Mouse (Mus musculus): ENCODE measurements at regions not wholly inside any gene's neighbourhood (a gene's known extent, or its start where the extent isn't known, plus 50 kb on each side); places are given as distances from the start of the nearest gene placed in this dataset.

DNA sequence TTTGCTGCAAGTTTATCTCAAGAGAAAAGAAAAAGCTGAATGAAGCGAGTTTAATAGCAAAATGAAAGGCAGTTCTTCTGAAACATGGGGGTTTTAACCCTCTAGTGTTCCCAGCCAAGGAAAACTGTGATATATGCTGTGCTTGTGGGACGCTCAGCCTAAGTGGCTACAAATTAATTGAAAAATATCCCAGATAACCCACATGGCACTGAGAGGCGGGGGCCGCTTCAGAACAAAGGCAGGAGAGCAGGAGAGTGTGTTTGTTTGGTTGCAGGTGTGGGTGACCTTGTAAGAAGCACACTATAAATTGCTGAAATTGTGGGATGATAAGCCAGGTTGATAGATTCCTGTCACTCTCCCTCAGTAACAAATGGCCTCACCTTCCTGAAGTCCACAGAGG is 154.7 kb upstream of the Mpped2 start:
- no peak for DNase-seq (ENCODE audit: low read depth)

DNA sequence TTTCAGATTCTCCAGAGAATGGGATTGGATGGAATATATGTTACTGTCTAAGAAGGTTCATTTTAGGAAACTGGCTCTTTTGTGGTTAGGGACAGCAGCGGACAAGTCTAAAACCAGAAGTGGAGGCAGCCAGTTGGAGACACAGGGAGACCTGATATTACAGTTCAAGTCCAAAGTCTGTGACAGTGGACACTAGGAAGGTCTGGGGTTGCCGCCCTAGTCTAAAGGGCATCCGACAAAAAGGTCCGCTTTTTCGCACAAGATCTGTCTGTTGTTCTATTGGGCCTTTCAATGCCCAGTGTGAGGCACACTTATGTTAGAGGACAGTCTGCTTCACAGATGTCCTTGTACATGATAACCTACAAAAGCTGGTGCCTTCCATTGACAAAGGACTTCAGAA is 152.9 kb upstream of the Mpped2 start:
- no peak for DNase-seq (ENCODE audit: low read depth)

DNA sequence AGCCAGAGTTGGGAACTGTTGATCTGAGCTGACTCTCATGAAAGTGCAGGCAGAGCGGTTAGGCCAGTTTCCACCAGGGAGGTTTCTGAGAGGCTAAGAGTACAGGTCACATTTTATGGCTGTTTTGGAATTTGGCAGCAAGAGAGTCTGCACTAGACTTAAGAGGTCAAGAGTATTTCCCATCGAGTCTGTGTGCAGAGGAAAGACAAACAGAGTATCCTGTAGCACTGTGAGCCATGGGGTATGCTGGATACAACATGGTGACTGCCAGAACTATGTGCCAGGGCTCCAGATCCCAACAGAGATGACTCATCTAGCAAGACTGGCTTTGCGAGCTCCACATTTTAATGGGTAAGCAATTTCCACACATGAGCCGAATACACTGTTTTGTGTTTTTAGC is 146.0 kb upstream of the Mpped2 start:
- DNase-seq (ENCODE audit: low read depth), result peak; percentile 5

DNA sequence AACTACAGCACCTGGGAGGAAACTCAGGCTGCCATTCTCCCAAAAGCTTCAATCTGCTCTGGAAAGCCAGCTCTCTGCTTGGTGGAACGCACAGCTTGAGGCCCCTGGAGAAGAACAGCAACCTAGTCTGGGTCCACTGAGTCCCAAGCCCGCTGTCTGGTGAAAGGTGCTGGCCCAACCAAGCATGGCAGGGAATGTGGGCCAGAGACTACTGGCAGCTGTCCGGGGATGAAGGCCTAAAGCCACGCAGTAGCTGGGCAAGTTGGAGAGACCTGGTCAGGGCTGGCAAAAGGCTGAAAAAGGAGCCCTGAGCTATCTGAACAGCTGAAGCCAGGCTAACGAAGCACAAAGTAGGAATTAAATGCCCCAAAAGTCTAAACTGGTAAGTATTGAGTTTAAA is 139.4 kb upstream of the Mpped2 start:
- DNase-seq (ENCODE audit: low read depth), result no peak

DNA sequence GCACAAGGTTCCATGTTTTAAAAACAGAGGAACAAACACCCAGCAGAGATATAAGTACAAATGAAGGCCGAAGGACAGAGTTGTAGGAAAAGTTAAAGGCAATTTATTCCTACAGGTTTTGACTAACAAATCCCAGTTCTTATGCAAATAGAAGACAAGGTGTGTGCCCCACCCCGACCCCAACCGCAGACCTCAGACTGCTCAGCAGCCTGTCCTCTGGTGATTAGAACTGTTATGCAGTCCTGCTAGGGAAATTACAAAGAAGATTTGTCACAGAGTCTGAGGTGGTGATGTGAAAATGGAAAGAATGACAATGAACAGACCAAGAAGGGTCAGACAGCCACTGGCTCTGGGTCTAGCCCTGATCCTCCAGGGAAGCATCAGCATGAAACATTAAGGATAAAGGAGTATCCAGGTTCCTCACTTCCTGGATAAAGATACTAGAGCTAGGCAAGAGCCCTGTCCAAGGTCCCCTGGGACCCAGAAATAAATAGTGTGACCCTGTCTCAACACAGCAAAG is 131.4 kb upstream of the Mpped2 start:
- no peak for DNase-seq (ENCODE audit: low read depth)

DNA sequence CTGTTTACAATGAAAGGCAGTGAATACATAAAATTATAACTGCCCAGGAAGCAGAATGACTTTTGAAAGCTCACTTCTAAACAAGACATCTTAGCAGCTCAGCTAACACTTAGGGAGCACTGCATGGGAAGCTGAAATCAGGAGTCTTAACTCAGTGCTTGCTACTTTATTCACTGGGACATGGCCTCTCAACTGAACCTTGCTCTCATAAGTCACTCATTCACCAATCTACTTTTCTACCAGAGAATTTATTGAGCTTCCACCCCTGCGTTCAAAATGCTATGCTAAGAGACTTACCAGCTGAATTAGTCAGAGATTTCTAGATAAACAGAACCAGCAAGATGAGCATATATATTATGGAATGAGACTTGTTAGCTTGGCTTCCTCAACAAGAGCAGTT is 122.8 kb upstream of the Mpped2 start:
- no peak for DNase-seq (ENCODE audit: low read depth)

DNA sequence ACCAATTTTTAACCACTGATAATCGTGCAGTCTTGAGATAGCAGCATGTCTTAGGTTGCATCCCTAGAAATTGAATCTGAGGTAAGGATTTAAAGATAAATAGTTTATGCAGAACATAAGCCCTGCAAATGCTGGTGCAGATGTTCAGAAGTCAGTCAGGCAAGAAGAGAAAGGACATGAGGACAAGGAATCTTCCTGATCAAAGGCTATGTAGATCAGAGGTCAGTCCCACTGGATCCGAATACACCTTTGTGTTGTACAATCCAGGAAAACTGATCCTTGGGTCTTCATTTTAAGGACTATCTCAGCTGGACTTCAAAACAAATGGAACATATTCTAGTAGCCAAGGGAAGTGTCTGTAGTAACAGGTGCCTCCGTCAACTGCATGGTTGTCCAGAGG is 121.7 kb upstream of the Mpped2 start:
- no peak for DNase-seq (ENCODE audit: low read depth)

DNA sequence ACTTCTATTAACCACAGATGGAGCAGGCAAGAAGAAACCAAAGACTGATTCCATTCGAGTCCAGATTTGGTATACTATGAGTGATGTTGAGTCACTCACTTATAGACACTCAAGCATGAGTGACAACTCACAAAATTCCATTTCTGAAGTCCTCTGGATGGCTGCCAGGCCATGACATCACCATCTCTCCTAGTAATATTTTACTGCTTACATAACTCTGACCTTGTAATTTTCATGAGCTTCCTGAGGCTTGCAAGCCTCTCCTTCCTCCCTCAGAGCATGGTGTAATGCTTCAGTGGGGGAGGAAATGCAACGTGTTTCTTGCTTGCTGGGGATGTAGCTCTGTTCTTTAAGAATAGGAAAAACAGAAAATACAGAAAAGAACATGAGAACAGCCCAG is 121.2 kb upstream of the Mpped2 start:
- DNase-seq (ENCODE audit: low read depth), result peak; percentile 11

DNA sequence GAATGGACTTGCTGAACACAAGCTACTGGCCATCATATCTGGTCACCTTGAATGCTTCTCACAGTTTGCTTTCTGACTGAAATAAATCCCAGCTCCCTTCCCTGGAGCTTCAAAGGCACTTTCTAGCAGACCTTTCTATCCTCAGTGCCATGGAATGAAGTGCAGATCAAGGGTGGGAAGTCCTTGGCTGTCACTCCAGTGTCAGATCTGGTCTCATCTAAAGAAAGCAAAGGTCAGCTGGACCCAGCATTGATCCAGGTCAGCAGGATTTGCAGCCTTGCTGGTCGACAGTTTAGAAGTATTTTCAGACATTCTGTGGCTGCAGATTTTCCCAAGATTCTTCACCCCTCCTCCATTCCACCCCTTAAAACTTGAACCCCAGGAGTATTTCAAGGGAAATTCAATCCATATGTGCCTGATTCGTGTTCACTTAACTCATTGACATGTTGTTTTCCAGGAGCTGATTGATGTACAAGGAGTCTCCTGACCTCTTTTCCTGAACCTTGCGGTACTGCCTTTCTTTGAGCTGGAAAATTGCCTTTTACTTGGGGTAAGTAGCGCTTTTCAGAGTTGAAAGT is 116.2 kb upstream of the Mpped2 start:
- DNase-seq (ENCODE audit: low read depth), result no peak

DNA sequence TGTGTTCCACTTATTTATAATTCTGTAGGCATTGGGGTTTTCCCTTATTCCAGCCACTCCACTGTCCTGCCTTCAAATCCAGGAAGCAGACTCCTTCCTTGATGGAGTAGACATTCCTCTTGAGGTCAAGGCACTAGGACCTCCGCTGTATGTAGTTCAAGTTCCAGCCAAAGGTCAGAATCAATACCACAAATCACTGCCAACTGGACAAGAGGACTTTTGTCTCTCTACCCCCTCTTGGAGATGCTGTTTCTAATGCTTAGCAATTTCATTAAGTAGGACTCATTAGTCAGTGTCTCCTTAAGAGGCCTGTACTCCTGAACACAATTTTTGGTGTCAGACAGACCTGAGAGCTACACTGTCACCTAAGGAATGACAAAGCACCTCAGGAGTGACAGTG is 115.0 kb upstream of the Mpped2 start:
- DNase-seq (ENCODE audit: low read depth), result no peak

DNA sequence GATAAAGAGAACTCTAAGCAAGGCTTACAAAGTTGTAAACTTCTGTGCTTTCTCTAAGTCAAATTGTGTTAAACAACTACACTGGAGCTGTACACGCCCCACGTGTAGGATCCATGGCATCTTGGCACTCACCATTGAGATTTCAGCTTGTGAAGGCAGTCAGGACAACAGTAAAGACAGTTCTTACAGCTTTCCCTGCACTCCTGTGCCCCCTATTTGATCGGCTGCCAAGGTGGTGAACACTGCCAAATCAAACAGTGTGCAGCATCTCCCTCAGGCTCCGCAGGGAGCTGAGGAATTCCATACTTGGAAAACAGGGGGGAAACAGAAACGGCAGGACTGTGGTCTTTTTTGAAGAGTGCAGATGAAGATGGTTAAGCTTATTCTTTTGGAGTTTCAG is 112.4 kb upstream of the Mpped2 start:
- peak; percentile 14 for DNase-seq (ENCODE audit: low read depth)

DNA sequence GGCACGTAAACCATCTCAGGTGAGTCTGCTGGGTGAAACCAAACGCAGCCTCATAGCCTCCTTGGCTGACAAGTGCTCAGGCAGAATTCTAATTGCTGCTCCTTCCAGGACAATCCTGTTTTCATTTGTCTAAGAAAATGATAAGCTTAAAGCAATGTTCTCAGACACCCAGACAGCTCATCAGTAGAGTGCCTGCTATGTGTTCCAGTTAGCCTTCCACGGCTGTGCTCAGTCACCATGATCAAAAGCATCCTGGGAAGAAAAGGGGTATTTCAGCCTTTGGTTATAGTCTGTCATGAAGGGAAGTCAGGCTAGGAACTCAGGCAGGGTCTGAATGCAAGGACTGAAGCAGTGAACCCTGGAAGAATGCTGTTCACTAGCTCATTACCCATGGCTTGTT is 71.8 kb upstream of the Mpped2 start:
- DNase-seq (ENCODE audit: low read depth), result no peak

DNA sequence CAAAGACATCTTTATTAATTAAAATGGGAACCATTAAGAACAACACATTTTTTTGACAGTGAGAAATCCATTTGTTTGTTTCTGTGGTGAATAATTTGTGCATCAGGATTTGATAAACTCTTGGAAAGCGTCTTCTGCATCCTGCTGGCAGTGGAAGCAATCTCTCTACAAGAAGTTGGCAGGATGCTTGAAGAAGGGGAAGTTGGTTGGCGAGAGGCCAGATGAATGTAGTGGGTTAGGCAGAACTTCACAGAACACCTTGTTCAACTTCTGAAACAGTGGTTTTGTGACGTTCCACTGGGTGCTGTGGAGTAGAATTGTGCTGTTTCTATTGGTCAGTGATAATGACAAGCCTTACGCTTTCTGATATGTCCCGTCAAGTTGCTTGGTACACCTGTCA is 70.7 kb upstream of the Mpped2 start:
- peak; percentile 8 for DNase-seq (ENCODE audit: low read depth)

DNA sequence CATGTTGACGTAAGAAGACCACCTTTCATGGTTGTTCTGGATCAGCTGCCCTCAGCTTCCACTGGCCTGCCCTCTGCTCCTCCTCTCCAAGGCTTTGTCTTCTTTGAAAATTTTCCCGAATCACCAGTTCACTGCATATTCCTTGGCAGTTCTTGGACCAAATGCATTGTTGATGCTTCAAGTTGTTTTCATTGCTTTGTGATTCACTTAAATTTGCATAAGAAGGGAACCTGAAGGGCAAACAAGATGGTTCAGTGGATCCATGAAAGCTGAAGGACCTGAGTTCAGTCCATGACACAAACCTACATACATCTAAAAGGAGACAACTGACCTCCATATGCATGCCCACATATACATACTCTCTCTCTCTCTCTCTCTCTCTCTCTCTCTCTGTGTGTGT is 69.4 kb upstream of the Mpped2 start:
- DNase-seq (ENCODE audit: low read depth), result no peak

DNA sequence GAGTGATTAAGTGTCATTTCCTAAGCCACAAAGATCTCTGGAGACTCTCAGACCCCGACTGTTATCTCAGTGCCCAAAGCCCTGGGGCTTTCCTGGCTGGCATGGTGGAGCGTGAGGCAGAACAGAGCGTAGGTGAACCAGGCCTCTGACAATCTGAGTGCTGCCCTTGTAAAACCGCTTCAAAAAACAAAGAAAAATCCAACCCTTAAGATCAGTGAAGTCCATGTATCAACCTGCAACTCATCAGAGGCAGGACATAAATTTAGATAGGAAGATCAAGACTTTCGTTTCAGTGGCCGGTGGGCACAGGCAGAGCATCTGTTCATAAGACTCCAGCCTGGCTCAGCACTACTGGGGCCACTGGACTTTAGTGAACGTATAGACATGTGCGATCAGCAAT is 61.1 kb upstream of the Mpped2 start:
- DNase-seq (ENCODE audit: low read depth), result no peak
